8 mouse cellular contexts compared by ENCODE assay signal in genomic region chr15:25276227-25276626, GRCm38 (mm10).
"Had no signal": no experiment of that assay in that cellular context is flagged by ENCODE, and none has a peak within 500 bp of the region (broad histone marks: within the 10 kb centered on the region; RNA-seq: fewer than 3 reads in every experiment).

No protein-coding gene starts in this region.

- DNase-seq: lung, adult 2 months; lung, postnatal 10 days; lung, postnatal 4 days; midbrain, embryonic 14.5 days; right cerebral cortex, postnatal 4 days; spleen, adult 18-20 months; thymus, adult 2 months; thymus, postnatal 25 days had no signal
